Mouse (Mus musculus): ENCODE measurements around the gene Anpep. TPM values are rescaled to one million over a fixed set of nuclear protein-coding genes. Genes with fewer than 3 reads are reported as not detected.

Gene Anpep
- total and polyA plus RNA-seq, 3 experiments, result 7.6 to 77.2 (median 40.2) TPM

GRCm38 (mm10) chr7:79798606-79799005 is 62.3 kb downstream of the Anpep start:
- no peaks in the 10 kb centered on the region for H3K4me1 ChIP-seq (ENCODE audit: control insufficient read depth in 1 of 2, insufficient read depth in 2 of 2, low read length in 2 of 2)
- no peak overlapping the region for H3K4me3 ChIP-seq (ENCODE audit: control insufficient read depth in 1 of 2, insufficient read depth in 1 of 2, low read depth in 2 of 2, low read length in 2 of 2)
- H3K36me3 ChIP-seq (ENCODE audit: control insufficient read depth in 1 of 2, insufficient read depth in 2 of 2, low read length in 2 of 2), result no peaks in the 10 kb centered on the region
- no peaks in the 10 kb centered on the region for H3K79me2 ChIP-seq (ENCODE audit: control insufficient read depth, insufficient read depth, low read length, poor library complexity)
- H3K27me3 ChIP-seq (ENCODE audit: control insufficient read depth in 1 of 2, insufficient read depth in 2 of 2, low read length in 2 of 2), result no peaks in the 10 kb centered on the region
- TF ChIP-seq ELF1 (IDR thresholded peaks at IDR 0.05; ENCODE audit: low read depth, low read length) (no peak), TCF12 (IDR thresholded peaks at IDR 0.05; ENCODE audit: low read depth, low read length) (no peak), NRF1 (IDR thresholded peaks at IDR 0.05; ENCODE audit: insufficient read depth, low read depth, low read length, poor library complexity, severe bottlenecking) (no peak), MAZ (IDR thresholded peaks at IDR 0.05; ENCODE audit: low read depth, low read length) (no peak), UBTF (IDR thresholded peaks at IDR 0.05; ENCODE audit: borderline replicate concordance, insufficient read depth, low read depth, low read length) (no peak), MXI1 (IDR thresholded peaks at IDR 0.05; ENCODE audit: low read depth, low read length) (no peak), GABPA (IDR thresholded peaks at IDR 0.05; ENCODE audit: low read depth, low read length) (no peak), JUND (IDR thresholded peaks at IDR 0.05; ENCODE audit: low read depth, low read length) (no peak), EP300 (IDR thresholded peaks at IDR 0.05; ENCODE audit: low read depth in 1 of 2, low read length in 2 of 2) (no peak), GATA1 (IDR thresholded peaks at IDR 0.05; ENCODE audit: low read depth, low read length) (no peak), E2F4 (IDR thresholded peaks at IDR 0.05; ENCODE audit: borderline replicate concordance, low read depth, low read length) (no peak), RAD21 (IDR thresholded peaks at IDR 0.05; ENCODE audit: low read depth, low read length) (no peak), ZC3H11A (IDR thresholded peaks at IDR 0.05; ENCODE audit: low read depth, low read length) (no peak), CHD2 (IDR thresholded peaks at IDR 0.05; ENCODE audit: low read length) (no peak)
- no peak overlapping the region for H3K27ac ChIP-seq (ENCODE audit: control insufficient read depth, low read depth, low read length)
- no peaks in the 10 kb centered on the region for H3K9me3 ChIP-seq (replicated peaks; ENCODE audit: insufficient read depth, low read length)
- no peak for DNase-seq (ENCODE audit: low read depth, low spot score)
- no peak overlapping the region for H3K9ac ChIP-seq (ENCODE audit: control insufficient read depth, low read depth, low read length, poor library complexity, severe bottlenecking)

- Histone ChIP-seq H3K9me3 (replicated peaks; ENCODE audit: insufficient read depth, low read length) (no peaks in the 10 kb centered on the region), H3K27ac (ENCODE audit: control insufficient read depth, low read depth, low read length) (no peak within 1 kb of the TSS), H3K79me2 (ENCODE audit: control insufficient read depth, insufficient read depth, low read length, poor library complexity) (no peaks in the 10 kb centered on the region), H3K4me1 (ENCODE audit: control insufficient read depth in 1 of 2, insufficient read depth in 2 of 2, low read length in 2 of 2) (no peaks in the 10 kb centered on the region), H3K27me3 (ENCODE audit: control insufficient read depth in 1 of 2, insufficient read depth in 2 of 2, low read length in 2 of 2) (no peaks in the 10 kb centered on the region), H3K9ac (ENCODE audit: control insufficient read depth, low read depth, low read length, poor library complexity, severe bottlenecking) (no peak within 1 kb of the TSS), H3K36me3 (ENCODE audit: control insufficient read depth in 1 of 2, insufficient read depth in 2 of 2, low read length in 2 of 2) (no peaks in the 10 kb centered on the region), H3K4me3 (ENCODE audit: control insufficient read depth in 1 of 2, insufficient read depth in 1 of 2, low read depth in 2 of 2, low read length in 2 of 2) (no peak within 1 kb of the TSS)
- TF ChIP-seq MXI1 (IDR thresholded peaks at IDR 0.05; ENCODE audit: low read depth, low read length) (no peak), ELF1 (IDR thresholded peaks at IDR 0.05; ENCODE audit: low read depth, low read length) (no peak), TBP (IDR thresholded peaks at IDR 0.05; ENCODE audit: low read depth, low read length) (no peak), MEF2A (IDR thresholded peaks at IDR 0.05; ENCODE audit: extremely low read depth, insufficient replicate concordance, low read depth, low read length, poor library complexity, severe bottlenecking) (no peak), GATA1 (IDR thresholded peaks at IDR 0.05; ENCODE audit: low read depth, low read length) (no peak), ZNF384 (IDR thresholded peaks at IDR 0.05; ENCODE audit: low read depth, low read length) (no peak), UBTF (IDR thresholded peaks at IDR 0.05; ENCODE audit: borderline replicate concordance, insufficient read depth, low read depth, low read length) (no peak), RAD21 (IDR thresholded peaks at IDR 0.05; ENCODE audit: low read depth, low read length) (no peak), USF2 (IDR thresholded peaks at IDR 0.05; ENCODE audit: borderline replicate concordance in 1 of 2, insufficient read depth in 1 of 2, low read depth in 1 of 2, low read length in 2 of 2) (no peak), MYB (IDR thresholded peaks at IDR 0.05; ENCODE audit: low read depth, low read length) (no peak), SMC3 (IDR thresholded peaks at IDR 0.05; ENCODE audit: low read depth, low read length) (no peak), ZC3H11A (IDR thresholded peaks at IDR 0.05; ENCODE audit: low read depth, low read length) (no peak)
- DNase-seq (ENCODE audit: low read depth, low spot score), result no peak
Observed at GRCm38 (mm10) chr7:79793688-79794087, 67.2 kb downstream of the Anpep start, which contains the start of gene Mesp1. Gene Mesp1 (minus strand): TSS chr7:79793788.
